Mouse (Mus musculus) layer of hippocampus, adult 18-20 months (tissue): ENCODE results near the gene Tigar. TPM values are rescaled to one million over a fixed set of nuclear protein-coding genes. Genes with fewer than 3 reads are reported as not detected.

Experiments used
- DNase-seq, 2 experiments: peaks; one replicate each; pipeline ENCODE4 v3.0.0; 2022; ENCODE audit warnings: low spot score in 2 of 2
- total RNA-seq, 2 experiments: library from RNA; stranded (reverse); gene quantifications; 2 replicates each; pipeline ENCODE4 v1.2.3; 2021

The Tigar gene
- total RNA-seq, 2 experiments from 2014 or later: 27.9 to 30.7 TPM

DNA sequence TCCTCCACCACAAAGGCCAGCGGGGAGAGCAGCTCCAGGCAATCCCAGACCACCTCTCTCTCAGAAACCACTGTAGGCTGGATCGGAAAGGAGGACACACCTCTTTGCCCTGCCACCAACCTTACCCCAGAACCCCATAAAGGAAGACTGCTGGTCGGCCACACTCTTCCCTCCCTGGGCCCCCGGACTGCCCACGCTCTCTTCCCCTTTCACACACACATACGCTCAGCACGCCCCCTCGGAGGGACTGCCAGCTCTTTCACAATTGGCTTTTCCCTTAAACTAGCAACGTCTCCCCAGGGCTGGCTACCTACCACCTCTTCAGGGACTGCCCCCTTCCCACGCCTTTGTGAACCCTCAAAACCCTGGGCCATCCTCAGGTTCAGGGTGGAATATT lies 33.8 kb upstream of the Tigar start:
- peak in 1 of 2 experiments; percentile 22 for DNase-seq

DNA sequence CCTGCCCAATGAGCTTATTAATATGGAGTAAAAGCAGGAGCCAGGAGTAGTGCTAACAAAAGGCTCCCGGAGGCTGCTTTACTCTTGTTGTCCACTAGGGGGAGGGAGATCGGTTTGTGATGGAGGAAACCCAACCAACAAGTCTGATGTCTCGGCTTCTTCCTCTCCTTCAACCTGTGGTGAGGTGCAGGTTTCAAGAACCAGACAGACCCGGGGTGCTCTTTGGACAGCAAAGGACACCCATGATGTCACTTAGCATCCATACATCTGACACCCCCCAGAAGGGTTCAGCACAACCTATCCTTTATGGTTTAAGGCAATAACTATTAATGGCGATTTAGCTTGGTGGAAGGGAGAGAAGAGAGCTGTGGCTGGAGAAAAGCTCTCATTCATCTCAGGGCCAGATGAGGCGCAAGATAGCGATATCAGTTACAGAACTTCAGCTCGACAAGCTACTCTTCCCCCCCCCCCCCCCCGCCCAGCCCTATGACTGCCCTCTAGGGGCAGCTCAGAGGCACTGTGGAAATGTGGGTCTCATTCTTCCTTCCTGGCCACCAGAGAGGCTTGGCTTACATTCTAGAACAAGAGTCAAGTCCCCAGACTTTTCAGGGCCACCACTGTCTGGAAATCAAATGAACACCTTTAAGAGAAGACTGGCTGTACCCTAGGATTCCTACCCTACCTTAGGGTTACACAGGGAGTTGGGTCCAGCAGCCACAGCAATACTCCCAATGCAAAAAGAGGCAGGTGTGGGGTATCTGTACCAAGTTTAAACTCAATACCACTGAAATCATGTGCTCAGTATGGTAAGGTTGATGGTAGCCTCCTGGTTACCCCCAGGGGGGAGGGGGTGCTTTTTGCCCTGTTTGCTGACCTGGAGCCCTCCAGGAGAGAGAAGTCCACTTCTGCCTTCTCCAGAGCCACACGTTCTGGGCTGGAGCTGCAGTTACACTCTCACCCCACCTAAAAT lies 33.1 kb upstream of the Tigar start:
- peak in 1 of 2 experiments; percentile 59 for DNase-seq

DNA sequence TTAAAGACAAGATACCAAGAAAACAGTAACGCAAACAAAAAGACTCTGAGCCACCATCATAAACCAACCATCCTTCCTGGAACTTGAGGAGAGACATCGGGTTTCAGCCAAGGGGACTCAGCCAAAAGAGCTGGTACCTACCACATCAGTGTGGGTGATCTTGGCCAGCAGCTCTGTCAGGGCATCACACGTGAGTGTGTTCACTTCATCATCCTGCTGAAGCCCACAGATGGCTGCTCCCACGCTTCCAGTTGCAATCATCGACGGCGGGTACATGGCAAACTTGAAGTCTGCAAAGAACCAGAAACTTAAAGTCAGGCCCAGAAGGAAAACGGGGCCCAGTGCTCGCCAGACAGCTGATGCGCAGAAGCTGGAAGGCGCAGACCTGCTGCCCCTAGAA lies 29.6 kb upstream of the Tigar start:
- peak in 1 of 2 experiments; percentile 64 for DNase-seq

DNA sequence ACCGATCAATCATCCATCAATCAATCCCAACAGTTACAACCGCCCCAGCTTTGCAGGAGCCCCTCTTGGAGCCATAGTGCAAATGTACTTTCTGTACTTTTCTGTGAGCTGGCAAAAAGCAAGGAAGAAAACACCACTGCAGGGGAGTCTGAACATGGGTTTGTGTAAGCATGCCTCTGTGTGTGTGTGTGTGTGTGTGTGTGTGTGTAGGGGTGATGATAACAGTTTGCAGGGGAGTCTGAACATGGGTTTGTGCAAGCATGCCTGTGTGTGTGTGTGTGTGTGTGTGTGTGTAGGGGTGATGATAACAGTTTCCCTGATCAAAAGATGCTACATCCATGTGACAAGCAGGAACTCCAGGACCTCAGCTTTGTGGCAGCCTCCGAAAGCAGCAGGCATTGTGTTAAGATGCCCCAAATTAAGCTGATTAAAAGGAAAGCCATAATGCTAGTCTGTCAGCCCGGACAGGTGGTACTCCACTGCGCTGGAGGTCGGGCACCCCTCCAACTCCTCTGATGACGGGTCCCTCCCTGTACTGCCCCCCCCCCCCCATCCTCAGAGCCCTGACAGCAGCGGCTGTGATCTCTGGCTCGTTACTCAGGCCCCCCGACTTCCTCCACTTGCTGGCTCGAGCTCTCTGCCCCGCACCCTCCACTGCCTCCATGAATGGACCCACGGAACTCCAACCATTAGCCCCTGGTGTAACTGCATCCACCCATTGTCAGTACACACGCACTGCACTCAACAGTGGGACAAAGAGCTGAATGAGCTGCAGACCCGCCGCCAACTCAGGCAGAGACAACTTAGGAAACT lies 24.3 kb upstream of the Tigar start:
- no peak for DNase-seq

DNA sequence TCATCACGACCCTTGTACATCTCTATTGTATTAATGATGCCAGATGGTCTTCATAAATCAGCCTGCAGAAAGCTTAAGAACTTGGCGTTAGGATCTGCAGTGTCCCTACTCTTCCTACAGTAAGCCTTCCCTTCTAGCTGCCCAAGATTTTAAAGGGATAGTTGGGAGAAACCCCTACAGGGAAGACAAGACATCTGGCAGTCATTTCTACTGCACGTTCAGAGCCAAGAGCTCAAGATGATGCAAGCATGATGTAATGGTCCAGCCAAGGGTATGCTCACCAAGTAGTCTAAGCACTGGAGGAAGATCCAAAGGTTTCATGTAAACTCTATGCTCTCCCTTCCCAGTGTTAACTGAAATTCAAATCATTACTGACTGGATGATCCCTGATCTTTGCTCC lies 23.4 kb upstream of the Tigar start:
- no peak for DNase-seq

DNA sequence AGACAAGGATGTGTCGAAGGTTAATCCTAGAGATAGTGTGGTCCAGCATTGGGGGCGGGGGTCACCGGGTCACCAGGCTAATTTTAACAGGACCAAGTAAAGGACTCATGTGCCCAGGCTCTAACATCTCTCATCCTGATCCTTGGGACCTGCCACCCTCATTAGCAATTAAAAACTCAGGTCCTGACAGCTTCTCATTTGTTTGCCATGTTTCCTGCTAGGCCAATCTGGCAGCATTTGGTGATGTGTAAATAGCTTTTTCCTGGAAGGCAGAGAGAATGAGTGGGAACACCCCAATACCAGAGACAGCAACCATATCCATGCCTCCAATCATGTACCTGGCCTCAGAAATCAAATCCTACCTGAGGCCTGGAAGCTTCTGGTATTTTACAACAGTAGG lies 22.6 kb upstream of the Tigar start:
- DNase-seq: no peak

DNA sequence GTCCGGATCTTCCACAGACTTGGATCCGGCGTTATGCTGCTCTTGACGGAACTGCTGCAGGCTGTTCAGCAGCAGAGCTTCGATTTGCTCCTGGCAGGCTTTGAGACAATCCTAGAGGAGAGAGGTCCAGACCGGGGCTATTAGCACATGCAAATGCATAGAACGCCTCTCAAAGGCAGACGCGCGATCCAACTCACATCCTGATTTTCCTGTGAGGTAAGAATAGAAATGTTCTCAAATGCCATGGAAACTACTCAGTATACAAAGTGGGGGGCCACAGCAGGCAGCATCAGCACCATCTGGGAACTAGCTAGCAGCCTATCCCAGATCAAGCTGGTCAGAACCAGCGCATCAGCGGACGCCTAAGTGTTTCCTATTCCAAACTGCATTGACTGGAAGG lies 21.0 kb upstream of the Tigar start:
- DNase-seq: no peak

DNA sequence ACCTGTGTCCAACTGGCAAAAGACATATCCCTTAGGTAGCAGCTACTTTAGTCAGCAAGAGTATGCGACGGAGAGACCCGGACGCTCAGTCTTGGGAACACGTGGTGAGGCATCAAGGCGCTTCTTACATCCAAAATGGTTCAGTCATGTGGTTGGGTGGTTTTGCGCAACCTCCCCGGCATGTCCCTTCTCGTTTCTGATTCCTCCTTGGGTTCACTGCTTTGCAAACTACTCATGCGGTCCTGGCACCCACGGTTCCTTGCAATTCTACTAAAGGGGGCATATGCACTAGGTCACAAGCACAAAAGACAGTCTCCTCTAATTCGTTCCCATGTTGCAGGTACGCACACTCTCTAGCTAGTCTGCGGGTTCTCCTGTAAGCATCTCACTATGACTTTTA lies 20.3 kb upstream of the Tigar start:
- no peak for DNase-seq

DNA sequence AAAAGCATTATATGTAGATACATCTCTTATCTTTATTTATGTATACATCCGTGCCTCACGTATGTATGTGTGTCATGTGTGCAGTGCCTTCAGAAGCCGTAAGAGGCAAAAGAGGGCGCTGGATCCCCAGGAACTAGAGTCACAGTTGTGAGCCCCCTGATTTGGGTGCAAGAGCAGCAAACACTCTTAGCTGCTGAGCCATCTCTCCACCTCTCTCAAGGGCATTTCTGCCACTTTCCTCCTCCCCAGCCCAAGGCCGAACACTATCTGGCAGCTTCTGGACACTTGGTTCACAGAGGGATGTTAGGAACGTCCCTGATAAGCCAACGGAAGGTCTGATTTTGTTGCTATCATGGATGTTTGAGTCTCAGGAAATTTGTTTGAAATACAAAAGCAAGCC lies 14.1 kb upstream of the Tigar start:
- no peak for DNase-seq

DNA sequence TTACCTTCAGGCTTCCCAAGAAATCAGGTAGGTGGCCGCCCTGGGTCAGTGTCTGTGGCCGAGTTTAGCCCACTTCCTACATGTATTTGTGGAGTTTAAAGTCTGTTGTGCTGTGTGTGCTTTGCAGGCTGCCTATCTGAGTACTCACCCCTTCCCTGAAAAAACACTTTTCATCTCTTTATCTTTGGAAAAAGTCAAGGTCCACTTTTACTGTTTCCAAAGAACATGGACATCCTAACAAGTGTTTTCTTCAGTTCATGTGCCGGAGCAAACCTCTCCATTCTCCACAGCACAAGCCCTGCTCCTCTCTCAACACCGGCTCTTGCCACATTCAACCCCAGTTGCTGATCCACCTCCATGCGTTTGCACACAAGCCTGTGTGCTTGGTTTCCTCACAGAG lies 13.6 kb upstream of the Tigar start:
- DNase-seq: no peak

DNA sequence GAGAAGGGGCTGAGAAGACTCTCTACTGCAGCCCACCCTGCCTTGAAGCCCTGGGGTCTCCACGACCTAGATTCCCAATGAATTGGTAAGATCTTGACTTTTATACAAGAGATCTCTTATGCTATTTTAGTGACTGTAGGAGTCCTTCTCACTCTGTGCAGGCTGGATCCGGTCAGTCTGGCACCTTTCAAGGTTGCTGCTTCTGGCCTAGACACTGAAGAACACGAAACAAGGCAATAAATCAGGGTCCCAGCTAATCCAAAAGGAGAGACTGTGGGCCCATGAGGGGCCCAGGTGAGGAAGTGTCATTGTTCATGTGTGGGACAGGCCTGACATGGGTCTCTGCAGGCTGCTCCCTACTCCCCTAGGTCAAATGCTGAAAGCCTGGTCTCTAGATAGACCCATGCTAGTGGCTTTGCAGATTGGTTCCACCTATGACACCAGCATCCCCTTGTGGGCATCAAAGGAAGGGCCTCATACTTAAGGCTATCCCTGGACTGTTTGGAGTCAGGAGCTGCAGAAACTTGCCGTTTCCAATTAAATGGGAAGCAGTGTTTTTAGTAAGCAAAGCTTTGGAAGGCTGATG lies 13.0 kb upstream of the Tigar start:
- DNase-seq: no peak

DNA sequence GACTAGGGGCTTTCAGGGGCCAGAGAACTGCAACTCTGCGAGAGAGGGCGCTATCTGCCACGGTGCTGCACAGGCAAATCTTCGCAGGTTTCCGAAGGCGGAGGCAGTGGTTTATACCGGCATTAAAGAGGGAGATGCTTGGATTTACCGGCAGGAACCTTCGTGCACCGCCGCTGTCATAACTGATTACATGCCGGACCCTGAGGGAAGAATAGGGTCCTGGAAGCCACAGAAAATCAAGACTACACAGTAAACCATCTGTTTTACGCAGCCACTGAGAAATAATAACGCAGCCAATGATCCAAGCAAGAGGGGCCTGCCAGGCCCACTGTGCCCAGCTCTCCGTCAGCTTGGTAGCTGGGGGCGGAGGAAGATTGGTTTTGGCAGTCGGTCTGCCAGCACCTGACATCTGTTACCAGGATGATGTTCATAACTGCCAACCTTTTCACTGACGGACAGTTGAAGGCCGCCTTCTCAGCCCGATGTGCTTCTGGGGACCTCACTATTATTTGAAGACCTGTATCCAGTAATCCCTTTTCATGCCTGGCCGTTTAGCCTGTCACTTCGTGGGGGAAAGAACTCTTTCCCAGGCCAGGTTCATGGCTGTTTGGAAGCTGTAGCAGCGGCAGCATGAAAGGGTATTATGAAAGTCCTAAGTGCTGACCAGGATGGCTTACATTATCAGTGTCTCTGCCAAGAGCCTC lies 5.5 kb upstream of the Tigar start:
- DNase-seq: peak in 1 of 2 experiments; percentile 56

DNA sequence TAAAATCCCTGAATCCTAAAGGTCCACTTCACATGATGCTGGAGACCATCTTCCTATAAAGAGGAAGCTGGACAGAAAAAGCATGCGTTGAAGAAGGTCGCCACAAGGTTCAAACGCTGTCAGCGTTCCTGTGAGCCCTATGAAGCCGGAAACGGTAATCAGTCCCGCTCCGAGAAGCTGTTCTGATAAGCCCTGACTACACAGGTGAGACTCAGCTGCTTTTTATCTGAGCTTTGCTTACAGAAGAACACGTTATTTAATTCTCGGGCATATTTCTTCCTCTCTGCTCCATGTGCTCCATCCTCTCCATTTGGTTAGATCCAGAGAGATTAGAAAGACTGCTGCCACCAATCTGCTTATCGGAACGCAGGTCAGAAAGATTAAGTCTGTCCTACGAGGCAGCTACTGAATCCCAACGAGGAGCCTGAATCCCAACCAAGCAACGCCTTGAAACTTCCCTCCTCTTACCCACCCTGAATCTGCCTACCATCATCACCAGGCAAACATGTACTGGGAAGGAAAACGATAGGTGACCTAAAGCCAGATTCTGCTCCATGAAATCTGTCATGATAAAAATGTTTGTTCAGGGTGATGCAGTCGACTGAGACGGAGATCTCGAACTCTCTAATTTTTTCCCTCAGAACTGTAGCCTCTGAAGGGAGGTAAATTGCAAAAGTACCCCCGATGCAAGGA lies 843 bp downstream of the Tigar start:
- no peak for DNase-seq

DNA sequence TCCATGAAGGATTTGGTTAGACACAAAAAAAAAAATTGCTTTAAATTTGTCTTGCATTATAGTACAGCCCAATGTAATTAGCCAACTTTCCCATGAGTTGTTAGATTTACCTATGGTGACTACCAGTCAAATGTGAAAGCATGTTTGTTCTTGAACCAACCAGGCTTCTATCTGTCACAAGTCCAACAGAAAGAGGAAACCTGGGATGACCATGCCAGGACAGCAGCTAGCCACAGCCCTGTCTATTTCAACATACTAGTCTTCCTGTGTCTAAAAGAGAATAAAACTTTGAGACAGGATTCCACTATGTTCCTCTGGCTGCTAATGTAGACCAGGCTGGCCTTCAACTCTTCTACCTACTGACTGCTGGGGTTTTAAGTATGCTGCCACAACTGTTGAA lies 1.9 kb downstream of the Tigar start:
- no peak for DNase-seq

DNA sequence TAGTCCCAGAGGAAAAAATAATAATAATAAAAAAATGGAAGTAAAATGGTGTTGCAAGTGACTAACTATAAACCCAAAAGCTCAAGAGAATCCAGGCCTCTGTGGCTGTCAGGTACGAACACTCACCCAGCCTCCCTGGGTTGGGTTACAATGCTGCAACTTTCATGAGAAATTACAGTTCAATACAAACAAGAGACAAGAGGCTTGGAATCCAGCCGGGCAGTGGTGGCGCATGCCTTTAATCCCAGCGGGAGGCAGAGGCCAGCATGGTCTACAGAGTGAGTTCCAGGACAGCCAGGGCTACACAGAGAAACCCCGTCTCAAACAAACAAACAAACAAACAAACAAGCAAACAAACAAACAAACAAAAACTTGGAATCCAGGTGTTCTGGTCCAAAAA lies 2.6 kb downstream of the Tigar start:
- DNase-seq: no peak

DNA sequence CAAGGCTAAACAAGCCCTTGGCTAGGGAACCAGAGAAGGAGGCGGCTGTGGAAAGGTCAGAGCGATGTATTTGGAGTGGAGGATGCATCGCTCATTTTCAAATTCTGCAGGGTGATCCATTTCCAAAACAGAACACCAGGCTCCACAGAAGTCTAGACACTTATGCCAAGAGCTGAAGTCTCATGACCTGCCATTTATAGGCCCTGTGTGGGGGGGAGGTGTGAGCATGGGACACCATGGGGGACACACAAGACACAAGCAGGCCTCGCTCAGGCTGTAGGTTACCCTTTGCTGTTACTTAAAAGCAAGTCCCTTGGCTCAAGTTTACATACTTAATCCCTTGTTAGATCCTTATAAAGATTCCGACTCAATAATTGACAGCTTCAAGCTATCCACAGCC lies 3.2 kb downstream of the Tigar start:
- DNase-seq: peak in 1 of 2 experiments; percentile 48

DNA sequence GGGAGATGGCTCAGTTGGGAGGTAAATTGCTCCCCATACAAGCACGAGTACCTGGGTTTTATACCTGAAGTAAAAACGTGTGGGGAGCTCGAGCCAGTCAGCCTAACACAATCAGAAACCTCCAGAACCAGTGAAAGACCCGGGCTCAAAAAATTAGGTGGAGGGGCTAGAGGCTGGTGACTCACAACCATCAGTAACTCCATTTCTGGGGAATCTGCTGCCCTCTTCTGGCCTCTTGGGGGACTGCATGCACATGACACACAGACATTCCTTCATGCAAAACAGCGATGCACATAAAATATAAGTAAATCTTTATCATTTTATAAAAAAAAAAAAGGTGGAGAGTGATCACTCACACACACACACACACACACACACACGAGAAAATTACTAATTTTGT lies 4.2 kb downstream of the Tigar start:
- peak in 1 of 2 experiments; percentile 46 for DNase-seq

DNA sequence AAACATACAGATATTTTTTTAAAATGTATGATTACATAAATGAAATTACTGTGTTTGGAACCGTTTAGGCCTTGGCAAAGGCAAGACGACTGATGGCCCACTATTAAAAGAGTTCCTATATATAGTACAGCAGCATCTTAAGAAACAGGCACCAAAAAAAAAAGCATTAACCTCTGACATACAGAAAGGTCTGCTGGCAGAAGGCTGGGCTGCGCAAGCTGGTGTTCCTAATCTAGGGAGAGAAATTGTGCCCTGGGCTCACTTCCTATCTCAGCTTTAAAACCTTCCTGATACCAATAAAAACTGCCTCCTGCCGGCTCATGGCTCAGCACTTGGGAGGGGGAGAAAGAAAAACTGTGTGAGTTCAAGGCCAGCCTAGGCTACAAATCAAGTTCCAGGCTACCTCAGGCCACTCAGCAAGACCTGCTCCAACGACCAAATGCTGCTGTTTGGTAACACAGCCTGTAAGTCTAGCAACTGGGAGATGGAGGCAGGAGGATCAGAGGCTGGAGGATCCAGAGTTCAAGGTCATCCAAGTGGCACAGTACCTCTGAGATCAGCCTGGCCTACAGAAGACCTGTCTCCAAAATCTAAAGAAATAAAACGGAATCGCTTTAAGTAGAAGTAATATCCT lies 4.8 kb downstream of the Tigar start:
- no peak for DNase-seq

DNA sequence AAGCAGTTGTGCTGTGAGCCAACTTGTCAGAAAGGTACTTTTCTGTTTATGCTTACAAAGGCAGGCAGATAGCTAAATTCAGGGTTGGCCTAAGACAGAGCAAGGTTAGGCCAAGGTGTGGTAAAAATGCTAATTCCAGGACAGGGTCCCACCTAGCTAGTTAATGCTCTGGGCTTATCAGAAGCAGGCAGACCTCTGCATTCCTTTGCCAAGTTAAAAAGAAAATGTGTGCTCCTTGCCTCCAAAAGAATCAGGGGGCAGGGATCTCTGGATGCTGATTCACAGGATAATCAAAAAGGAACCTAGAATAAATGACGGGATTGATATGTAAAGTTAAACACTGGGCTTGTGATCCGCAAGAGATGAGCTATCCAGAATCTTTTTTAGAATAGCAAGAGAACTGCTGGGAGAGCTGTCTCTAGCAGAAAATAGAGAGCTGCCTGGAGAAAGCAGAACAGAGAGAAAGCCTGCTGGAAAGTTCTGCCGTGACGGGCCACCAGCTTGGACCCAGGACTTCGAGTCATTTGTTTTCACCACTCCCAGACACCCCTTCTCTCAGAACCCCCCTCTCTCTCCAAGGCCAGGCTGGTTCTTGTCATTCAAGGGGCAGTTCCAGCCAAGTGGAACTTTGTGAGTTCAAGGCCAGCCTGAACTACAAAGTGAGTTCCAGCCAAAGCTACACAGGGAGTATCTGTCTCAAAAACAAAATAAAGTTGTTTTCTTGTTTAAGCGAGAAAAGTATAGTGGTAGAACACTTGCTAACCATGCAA lies 5.7 kb downstream of the Tigar start:
- DNase-seq: no peak
